Mouse (Mus musculus): ENCODE data around the gene Nfya. TPM values are rescaled to one million over a fixed set of nuclear protein-coding genes. Genes with fewer than 3 reads are reported as not detected.

Nfya gene
- polyA plus RNA-seq, 1 experiment from 2014 or later, result 25.4 TPM

- 41% methylated on average over 9 of the region's 9 CpGs for WGBS
- Histone ChIP-seq H3K27me3 (replicated peaks; ENCODE audit: low read depth, poor library complexity, severe bottlenecking) (no peaks in the 10 kb centered on the region), H3K9me3 (no peaks in the 10 kb centered on the region), H3K27ac (replicated peaks) (peak overlapping the region; percentile 35; the same call in 1 of the 2 replicates), H3K4me3 (no peak overlapping the region), H3K4me1 (peaks cover 45% of the 10 kb centered on the region), H3K36me3 (replicated peaks) (no peaks in the 10 kb centered on the region)
- DNase-seq (ENCODE audit: low spot score), result no peak
These were observed 16.3 kb upstream of the Nfya start for GRCm38 (mm10) chr17:48425823-48426612.

GRCm38 (mm10) chr17:48424237-48424636, 14.5 kb upstream of the Nfya start:
- Histone ChIP-seq H3K27ac (replicated peaks) (no peak overlapping the region), H3K4me1 (peaks cover 32% of the 10 kb centered on the region), H3K36me3 (replicated peaks) (0 out of 2 replicates have a peak, but pooled peaks cover 3% of the 10 kb centered on the region), H3K4me3 (no peak overlapping the region), H3K27me3 (replicated peaks; ENCODE audit: low read depth, poor library complexity, severe bottlenecking) (no peaks in the 10 kb centered on the region), H3K9me3 (no peaks in the 10 kb centered on the region)
- DNase-seq (ENCODE audit: low spot score), result no peak
- 85% methylated on average over 9 of the region's 9 CpGs for WGBS

- H3K36me3 ChIP-seq (replicated peaks), result peaks cover 49% of the 10 kb centered on the region
- H3K4me3 ChIP-seq, result no peak overlapping the region
- H3K27ac ChIP-seq (replicated peaks), result no peak overlapping the region
- WGBS, result 67% methylated on average over 2 of the region's 2 CpGs
- no peak for DNase-seq (ENCODE audit: low spot score)
- no peaks in the 10 kb centered on the region for H3K27me3 ChIP-seq (replicated peaks; ENCODE audit: low read depth, poor library complexity, severe bottlenecking)
- H3K4me1 ChIP-seq, result 0 out of 2 replicates have a peak, but pooled peaks cover 2% of the 10 kb centered on the region
- no peaks in the 10 kb centered on the region for H3K9me3 ChIP-seq
These were observed 9.9 kb upstream of the Nfya start for GRCm38 (mm10) chr17:48419571-48419970.

- WGBS, result 88% methylated on average over 1 of the region's 1 CpGs
- Histone ChIP-seq H3K4me1 (0 out of 2 replicates have a peak, but pooled peaks cover 2% of the 10 kb centered on the region), H3K9me3 (no peaks in the 10 kb centered on the region), H3K36me3 (replicated peaks) (peaks cover 57% of the 10 kb centered on the region), H3K4me3 (no peak overlapping the region), H3K27ac (replicated peaks) (no peak overlapping the region), H3K27me3 (replicated peaks; ENCODE audit: low read depth, poor library complexity, severe bottlenecking) (no peaks in the 10 kb centered on the region)
- no peak for DNase-seq (ENCODE audit: low spot score)
These were observed 9.1 kb upstream of the Nfya start for GRCm38 (mm10) chr17:48418781-48419180.

GRCm38 (mm10) chr17:48418174-48418573, 8.5 kb upstream of the Nfya start:
- no peaks in the 10 kb centered on the region for H3K9me3 ChIP-seq
- no peak overlapping the region for H3K27ac ChIP-seq (replicated peaks)
- 0 out of 2 replicates have a peak, but pooled peaks cover 2% of the 10 kb centered on the region for H3K4me1 ChIP-seq
- H3K36me3 ChIP-seq (replicated peaks), result peaks cover 63% of the 10 kb centered on the region
- WGBS, result 77% methylated on average over 7 of the region's 7 CpGs
- H3K27me3 ChIP-seq (replicated peaks; ENCODE audit: low read depth, poor library complexity, severe bottlenecking), result no peaks in the 10 kb centered on the region
- DNase-seq (ENCODE audit: low spot score), result no peak
- H3K4me3 ChIP-seq, result no peak overlapping the region

- WGBS, result 90% methylated on average over 6 of the region's 6 CpGs
- DNase-seq (ENCODE audit: low spot score), result no peak
- Histone ChIP-seq H3K27ac (replicated peaks) (no peak overlapping the region), H3K27me3 (replicated peaks; ENCODE audit: low read depth, poor library complexity, severe bottlenecking) (no peaks in the 10 kb centered on the region), H3K4me1 (0 out of 2 replicates have a peak, but pooled peaks cover 2% of the 10 kb centered on the region), H3K4me3 (no peak overlapping the region), H3K9me3 (no peaks in the 10 kb centered on the region), H3K36me3 (replicated peaks) (peaks cover 67% of the 10 kb centered on the region)
These were observed 7.8 kb upstream of the Nfya start for GRCm38 (mm10) chr17:48417521-48417920.

GRCm38 (mm10) chr17:48416425-48417195, 6.9 kb upstream of the Nfya start:
- Histone ChIP-seq H3K27me3 (replicated peaks; ENCODE audit: low read depth, poor library complexity, severe bottlenecking) (no peaks in the 10 kb centered on the region), H3K27ac (replicated peaks) (no peak overlapping the region), H3K9me3 (no peaks in the 10 kb centered on the region), H3K4me1 (peaks cover 7% of the 10 kb centered on the region), H3K4me3 (no peak overlapping the region), H3K36me3 (replicated peaks) (peaks cover 76% of the 10 kb centered on the region)
- DNase-seq (ENCODE audit: low spot score), result peak; percentile 67
- 90% methylated on average over 14 of the region's 14 CpGs for WGBS

GRCm38 (mm10) chr17:48416011-48416410, 6.3 kb upstream of the Nfya start:
- 86% methylated on average over 7 of the region's 7 CpGs for WGBS
- no peaks in the 10 kb centered on the region for H3K9me3 ChIP-seq
- H3K36me3 ChIP-seq (replicated peaks), result peaks cover 76% of the 10 kb centered on the region
- peaks cover 13% of the 10 kb centered on the region for H3K4me1 ChIP-seq
- H3K27ac ChIP-seq (replicated peaks), result no peak overlapping the region
- DNase-seq (ENCODE audit: low spot score), result no peak
- no peak overlapping the region for H3K4me3 ChIP-seq
- H3K27me3 ChIP-seq (replicated peaks; ENCODE audit: low read depth, poor library complexity, severe bottlenecking), result no peaks in the 10 kb centered on the region

- no peaks in the 10 kb centered on the region for H3K27me3 ChIP-seq (replicated peaks; ENCODE audit: low read depth, poor library complexity, severe bottlenecking)
- WGBS, result 74% methylated on average over 8 of the region's 8 CpGs
- peaks cover 28% of the 10 kb centered on the region for H3K4me1 ChIP-seq
- H3K27ac ChIP-seq (replicated peaks), result peak overlapping the region; percentile 99
- DNase-seq (ENCODE audit: low spot score), result no peak
- no peaks in the 10 kb centered on the region for H3K9me3 ChIP-seq
- H3K36me3 ChIP-seq (replicated peaks), result peaks cover 46% of the 10 kb centered on the region
- H3K4me3 ChIP-seq, result peak overlapping the region; percentile 89
These were observed 1.5 kb upstream of the Nfya start for GRCm38 (mm10) chr17:48411241-48411640.

- peak overlapping the region; percentile 99 for H3K27ac ChIP-seq (replicated peaks)
- no peaks in the 10 kb centered on the region for H3K27me3 ChIP-seq (replicated peaks; ENCODE audit: low read depth, poor library complexity, severe bottlenecking)
- peaks cover 43% of the 10 kb centered on the region for H3K36me3 ChIP-seq (replicated peaks)
- peak overlapping the region; percentile 89 for H3K4me3 ChIP-seq
- DNase-seq (ENCODE audit: low spot score), result no peak
- under 1% methylated on average over 13 of the region's 13 CpGs for WGBS
- H3K4me1 ChIP-seq, result peaks cover 28% of the 10 kb centered on the region
- no peaks in the 10 kb centered on the region for H3K9me3 ChIP-seq
These were observed 636 bp upstream of the Nfya start for GRCm38 (mm10) chr17:48410299-48410785.

GRCm38 (mm10) chr17:48408526-48409291, 997 bp downstream of the Nfya start:
- no peaks in the 10 kb centered on the region for H3K27me3 ChIP-seq (replicated peaks; ENCODE audit: low read depth, poor library complexity, severe bottlenecking)
- peak; percentile 84 for DNase-seq (ENCODE audit: low spot score)
- H3K4me1 ChIP-seq, result peaks cover 28% of the 10 kb centered on the region
- H3K4me3 ChIP-seq, result peak overlapping the region; percentile 89
- under 1% methylated on average over 47 of the region's 47 CpGs for WGBS
- H3K36me3 ChIP-seq (replicated peaks), result peaks cover 33% of the 10 kb centered on the region
- H3K27ac ChIP-seq (replicated peaks), result peak overlapping the region; percentile 99
- H3K9me3 ChIP-seq, result no peaks in the 10 kb centered on the region

GRCm38 (mm10) chr17:48407910-48408525, 1.7 kb downstream of the Nfya start:
- Histone ChIP-seq H3K36me3 (replicated peaks) (peaks cover 28% of the 10 kb centered on the region), H3K9me3 (no peaks in the 10 kb centered on the region), H3K4me3 (peak overlapping the region; percentile 89), H3K27me3 (replicated peaks; ENCODE audit: low read depth, poor library complexity, severe bottlenecking) (no peaks in the 10 kb centered on the region), H3K4me1 (peaks cover 28% of the 10 kb centered on the region), H3K27ac (replicated peaks) (peak overlapping the region; percentile 99)
- no peak for DNase-seq (ENCODE audit: low spot score)
- 23% methylated on average over 8 of the region's 8 CpGs for WGBS
